Mouse (Mus musculus): ENCODE measurements at regions not wholly inside any gene's neighbourhood (a gene's known extent, or its start where the extent isn't known, plus 50 kb on each side); places are given as distances from the start of the nearest gene placed in this dataset.

DNA sequence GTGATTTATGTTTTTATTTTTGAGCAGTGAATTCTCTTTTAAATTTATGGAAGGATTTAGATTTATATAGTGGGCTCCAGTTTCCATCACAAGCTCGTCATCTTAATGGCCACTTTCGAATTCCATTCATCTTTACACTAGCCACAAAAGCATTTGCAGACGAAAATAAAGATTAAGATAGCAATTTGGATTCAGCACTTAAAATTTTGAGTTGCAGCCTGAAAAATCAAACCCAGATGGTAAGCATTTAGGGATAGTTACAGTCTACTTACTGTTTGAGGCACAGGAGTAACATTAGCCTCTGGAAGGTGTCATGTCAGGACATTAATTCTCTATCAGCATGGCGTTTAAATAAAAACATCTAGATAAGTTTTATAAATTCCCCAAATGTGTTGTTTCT, 423.2 kb downstream of the Etnk1 start:
- TF ChIP-seq CTCF (IDR thresholded peaks at IDR 0.05) (no peak), POLR2A (IDR thresholded peaks at IDR 0.05; ENCODE audit: insufficient read depth, low read depth, low read length) (no peak), EP300 (IDR thresholded peaks at IDR 0.05; ENCODE audit: insufficient read depth, low read depth, low read length) (no peak)
